Mouse (Mus musculus): ENCODE data around the gene Eif2ak4. TPM values are rescaled to one million over a fixed set of nuclear protein-coding genes. Genes with fewer than 3 reads are reported as not detected.

Gene Eif2ak4
- total RNA-seq, 1 experiment from 2014 or later: 11.1 TPM

- no peak for ATAC-seq (replicated peaks; ENCODE audit: insufficient number of reproducible peaks, low FRiP score, low TSS enrichment, poor library complexity, severe bottlenecking)
Measured at GRCm38 (mm10) chr2:118401834-118402727, 13.7 kb downstream of the Eif2ak4 start.

- ATAC-seq (replicated peaks; ENCODE audit: insufficient number of reproducible peaks, low FRiP score, low TSS enrichment, poor library complexity, severe bottlenecking): no peak
Measured at GRCm38 (mm10) chr2:118404336-118404735, 15.9 kb downstream of the Eif2ak4 start.

DNA sequence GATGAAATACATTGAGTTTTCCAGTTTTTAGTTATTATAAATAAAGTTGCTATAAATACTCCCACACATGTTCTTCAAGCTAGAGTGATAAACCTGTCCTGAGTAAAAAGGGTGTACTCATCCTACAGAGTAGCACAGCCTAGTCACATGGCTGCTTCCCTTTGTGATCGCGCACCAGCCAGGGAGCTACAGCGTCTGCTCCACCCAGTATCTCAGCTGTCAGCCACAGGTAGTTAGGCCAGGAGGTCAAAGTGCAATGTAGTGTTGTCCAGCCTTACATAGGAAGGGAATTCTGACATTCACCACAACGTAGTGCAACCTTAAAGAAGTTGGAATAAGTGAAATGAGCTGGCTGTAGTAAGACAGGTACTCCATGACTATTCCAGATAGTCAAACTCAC, 17.1 kb downstream of the Eif2ak4 start:
- ATAC-seq (replicated peaks; ENCODE audit: insufficient number of reproducible peaks, low FRiP score, low TSS enrichment, poor library complexity, severe bottlenecking): no peak

GRCm38 (mm10) chr2:118406811-118407210, 18.4 kb downstream of the Eif2ak4 start:
- no peak for ATAC-seq (replicated peaks; ENCODE audit: insufficient number of reproducible peaks, low FRiP score, low TSS enrichment, poor library complexity, severe bottlenecking)

- ATAC-seq (replicated peaks; ENCODE audit: insufficient number of reproducible peaks, low FRiP score, low TSS enrichment, poor library complexity, severe bottlenecking): no peak
Measured at GRCm38 (mm10) chr2:118408336-118408895, 20.0 kb downstream of the Eif2ak4 start.

DNA sequence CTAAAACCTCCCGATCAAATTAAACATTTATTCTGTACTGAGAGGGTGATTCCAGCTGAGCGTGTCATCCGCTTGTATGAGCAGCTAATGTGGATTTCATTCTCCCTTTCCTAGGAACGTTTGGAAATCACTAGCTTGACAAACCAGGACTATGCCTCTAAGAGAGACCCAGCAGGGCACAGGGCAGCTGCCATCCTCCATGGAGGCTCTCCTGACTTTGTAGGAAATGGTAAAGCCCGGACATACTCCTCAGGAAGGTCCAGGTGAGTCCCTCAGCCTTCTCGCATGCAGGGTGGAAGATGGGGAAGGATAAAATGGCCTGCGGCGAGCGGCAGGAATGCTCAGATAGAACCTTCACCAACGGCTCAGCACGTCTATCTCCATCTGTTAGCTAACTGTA, 24.4 kb downstream of the Eif2ak4 start:
- ATAC-seq (replicated peaks; ENCODE audit: insufficient number of reproducible peaks, low FRiP score, low TSS enrichment, poor library complexity, severe bottlenecking): no peak

GRCm38 (mm10) chr2:118415601-118416355, 27.4 kb downstream of the Eif2ak4 start:
- no peak for ATAC-seq (replicated peaks; ENCODE audit: insufficient number of reproducible peaks, low FRiP score, low TSS enrichment, poor library complexity, severe bottlenecking)

DNA sequence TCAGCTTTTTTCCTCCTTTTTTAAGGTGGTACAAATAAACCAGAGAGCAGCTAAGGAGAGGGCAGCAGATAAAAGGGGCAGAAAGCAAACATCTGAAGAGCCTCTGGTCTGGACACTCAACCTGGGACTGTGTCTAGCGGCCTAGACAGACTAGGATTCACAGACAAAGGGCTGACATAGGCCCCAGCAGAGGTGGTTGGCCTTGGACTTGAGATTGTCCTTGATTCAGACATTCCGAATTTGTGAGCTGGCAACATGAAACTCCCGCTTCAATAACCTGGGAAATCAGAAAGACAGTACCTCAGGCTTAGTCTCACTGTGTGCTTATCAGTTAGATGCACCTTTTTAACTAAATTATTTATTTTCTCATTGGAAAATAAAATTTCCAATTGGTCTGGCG, 29.7 kb downstream of the Eif2ak4 start:
- ATAC-seq (replicated peaks; ENCODE audit: insufficient number of reproducible peaks, low FRiP score, low TSS enrichment, poor library complexity, severe bottlenecking): no peak

DNA sequence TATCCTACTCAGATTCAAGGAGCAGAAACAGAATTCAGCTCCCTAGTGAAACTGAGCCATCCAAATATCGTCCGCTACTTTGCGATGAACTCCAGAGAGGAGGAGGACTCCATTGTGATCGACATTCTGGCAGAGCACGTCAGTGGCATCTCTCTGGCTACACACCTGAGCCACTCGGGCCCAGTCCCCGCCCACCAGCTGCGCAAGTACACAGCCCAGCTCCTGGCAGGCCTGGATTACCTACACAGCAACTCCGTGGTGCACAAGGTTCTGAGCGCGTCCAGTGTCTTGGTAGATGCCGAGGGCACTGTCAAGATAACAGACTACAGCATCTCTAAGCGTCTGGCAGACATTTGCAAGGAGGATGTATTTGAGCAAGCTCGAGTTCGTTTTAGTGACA, 33.5 kb downstream of the Eif2ak4 start:
- no peak for ATAC-seq (replicated peaks; ENCODE audit: insufficient number of reproducible peaks, low FRiP score, low TSS enrichment, poor library complexity, severe bottlenecking)

GRCm38 (mm10) chr2:118422385-118422784, 34.0 kb downstream of the Eif2ak4 start:
- no peak for ATAC-seq (replicated peaks; ENCODE audit: insufficient number of reproducible peaks, low FRiP score, low TSS enrichment, poor library complexity, severe bottlenecking)

- ATAC-seq (replicated peaks; ENCODE audit: insufficient number of reproducible peaks, low FRiP score, low TSS enrichment, poor library complexity, severe bottlenecking): no peak
Measured at GRCm38 (mm10) chr2:118428296-118428695, 39.9 kb downstream of the Eif2ak4 start.

DNA sequence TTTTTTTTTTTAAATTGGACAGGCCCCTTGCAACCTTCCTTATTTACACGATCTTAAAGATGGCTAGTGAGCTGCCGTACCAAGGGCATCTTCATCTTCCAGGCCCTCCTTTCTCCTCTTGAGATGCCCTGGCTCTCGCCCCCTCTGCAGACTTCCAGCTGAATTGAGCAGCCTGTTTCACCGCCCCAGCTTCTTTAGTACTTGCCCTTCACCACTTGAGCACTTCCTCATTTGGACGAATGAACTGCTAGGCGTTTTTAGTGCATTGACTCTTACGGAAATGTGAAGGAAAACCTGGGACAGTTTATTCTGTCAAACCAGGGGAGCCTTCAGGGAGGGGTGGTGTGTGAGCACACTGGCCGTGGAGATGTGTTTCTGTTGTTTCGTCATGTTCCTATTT, 40.9 kb downstream of the Eif2ak4 start:
- no peak for ATAC-seq (replicated peaks; ENCODE audit: insufficient number of reproducible peaks, low FRiP score, low TSS enrichment, poor library complexity, severe bottlenecking)

GRCm38 (mm10) chr2:118430630-118431029, 42.2 kb downstream of the Eif2ak4 start:
- no peak for ATAC-seq (replicated peaks; ENCODE audit: insufficient number of reproducible peaks, low FRiP score, low TSS enrichment, poor library complexity, severe bottlenecking)

DNA sequence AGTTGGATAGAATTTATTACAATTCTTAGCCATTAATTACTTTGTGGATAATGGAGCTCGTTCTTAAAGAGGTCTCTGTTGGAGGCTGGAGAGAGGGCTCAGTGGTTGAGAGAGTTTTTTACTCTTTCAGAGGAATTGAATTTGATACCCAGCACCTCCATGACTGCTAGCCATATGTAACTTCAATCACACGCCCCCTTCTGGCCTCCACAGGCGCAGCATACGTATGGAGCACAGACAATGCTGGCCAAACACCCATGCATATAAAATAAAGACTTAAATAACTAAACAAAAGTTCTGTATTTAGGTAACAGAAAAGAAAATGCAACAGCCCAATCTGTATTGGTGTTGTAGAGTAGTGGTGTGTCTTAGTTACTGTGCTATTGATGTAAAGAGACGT, 43.2 kb downstream of the Eif2ak4 start:
- no peak for ATAC-seq (replicated peaks; ENCODE audit: insufficient number of reproducible peaks, low FRiP score, low TSS enrichment, poor library complexity, severe bottlenecking)

DNA sequence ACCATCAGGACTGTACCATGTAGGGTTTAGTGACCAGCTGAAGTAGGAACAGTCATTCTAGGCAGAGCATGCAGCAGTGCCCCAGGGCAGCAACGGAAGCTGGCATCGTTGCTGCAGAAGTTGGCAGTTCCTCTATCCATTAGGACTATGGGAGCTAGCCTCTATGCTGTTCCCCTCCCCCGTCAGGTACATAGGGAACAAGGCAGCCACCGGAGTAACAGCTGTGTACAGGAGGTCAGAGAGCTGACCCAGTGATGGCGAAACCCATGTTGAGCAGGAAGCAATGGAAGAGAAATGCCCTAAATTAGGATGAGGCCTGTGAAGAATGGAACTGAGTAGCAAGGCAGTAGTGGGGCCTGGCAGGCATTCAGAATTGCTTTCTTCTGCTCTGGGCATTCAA, 53.8 kb downstream of the Eif2ak4 start:
- no peak for ATAC-seq (replicated peaks; ENCODE audit: insufficient number of reproducible peaks, low FRiP score, low TSS enrichment, poor library complexity, severe bottlenecking)

DNA sequence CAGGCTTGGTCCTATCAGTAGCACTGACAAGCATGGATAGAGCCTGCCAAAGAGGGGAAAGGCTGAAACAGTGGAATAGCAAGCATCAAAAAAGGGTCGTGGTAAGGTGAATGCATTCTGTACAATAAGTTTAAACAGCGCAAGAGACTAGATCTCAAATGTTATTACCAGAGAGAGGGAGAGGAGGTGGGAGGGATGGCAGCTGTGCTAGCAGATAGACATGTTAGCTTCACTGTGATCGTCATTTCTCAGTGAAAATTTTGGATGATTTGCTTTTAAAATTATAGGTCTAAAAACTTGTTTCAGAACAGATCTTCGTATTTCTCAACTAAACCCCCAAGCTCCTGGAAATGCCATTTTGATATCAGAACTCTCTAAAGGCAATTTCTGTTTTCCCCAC, 54.3 kb downstream of the Eif2ak4 start:
- no peak for ATAC-seq (replicated peaks; ENCODE audit: insufficient number of reproducible peaks, low FRiP score, low TSS enrichment, poor library complexity, severe bottlenecking)

GRCm38 (mm10) chr2:118445696-118446674, 57.6 kb downstream of the Eif2ak4 start:
- ATAC-seq (replicated peaks; ENCODE audit: insufficient number of reproducible peaks, low FRiP score, low TSS enrichment, poor library complexity, severe bottlenecking): no peak

GRCm38 (mm10) chr2:118448181-118448580, 59.8 kb downstream of the Eif2ak4 start:
- ATAC-seq (replicated peaks; ENCODE audit: insufficient number of reproducible peaks, low FRiP score, low TSS enrichment, poor library complexity, severe bottlenecking): no peak

GRCm38 (mm10) chr2:118451056-118451455, 62.6 kb downstream of the Eif2ak4 start:
- no peak for ATAC-seq (replicated peaks; ENCODE audit: insufficient number of reproducible peaks, low FRiP score, low TSS enrichment, poor library complexity, severe bottlenecking)
